ENCODE assay signal across 8 mouse cellular contexts in genomic region chr3:141931372-141932092, GRCm38 (mm10).
A peak's percentile ranks its signal among the peaks of the same experiment; 100 is the strongest.
DNase-seq lines count a peak whose midpoint lies in the region; ATAC-seq lines count a peak whose summit lies in the region.

No protein-coding gene starts in this region.

- H3K4me2 ChIP-seq in hindbrain, embryonic 13.5 days, result peak overlapping the region; percentile 52

- no peaks in the 10 kb centered on the region for H3K9me3 ChIP-seq in hindbrain, embryonic 13.5 days

- H3K27ac ChIP-seq in hindbrain, embryonic 13.5 days, result peak overlapping the region; percentile 68; the same call in 1 of the 2 replicates

- no peak for DNase-seq in frontal cortex, postnatal 25 days (ENCODE audit: low spot score in 2 of 2)
- peak; percentile 20 for DNase-seq in urinary bladder, postnatal 14 days (ENCODE audit: low spot score)
- no peak for DNase-seq in urinary bladder, adult 2 months (ENCODE audit: low spot score)
- DNase-seq in lung, postnatal 25 days (ENCODE audit: low spot score), result peak; percentile 4
- DNase-seq in right cerebral cortex, postnatal 14 days, result peak; percentile 26
- DNase-seq in adrenal gland, adult 8-10 months, result no peak

- ATAC-seq in frontal cortex, adult (ENCODE audit: low TSS enrichment), result peak; percentile 89
- peak; percentile 53; the same call in 1 of the 2 replicates for ATAC-seq in hindbrain, embryonic 13.5 days (ENCODE audit: low FRiP score)

- peak overlapping the region; percentile 63 for H3K9ac ChIP-seq in hindbrain, embryonic 13.5 days

- WGBS in hindbrain, embryonic 13.5 days, result 3% methylated on average over 10 of the region's 10 CpGs

- peaks cover 44% of the 10 kb centered on the region for H3K4me1 ChIP-seq in hindbrain, embryonic 13.5 days (replicated peaks)

- peak overlapping the region; percentile 26 for H3K4me3 ChIP-seq in hindbrain, embryonic 13.5 days

- no peaks in the 10 kb centered on the region for H3K27me3 ChIP-seq in hindbrain, embryonic 13.5 days

- no peaks in the 10 kb centered on the region for H3K36me3 ChIP-seq in hindbrain, embryonic 13.5 days

Comparison
In these comparisons a context has a peak if more than half of its experiments do, and no peak if none do; other contexts are left out.
1. DNase-seq: peak in urinary bladder, postnatal 14 days (single experiment), lung, postnatal 25 days (single experiment) and right cerebral cortex, postnatal 14 days (single experiment); none in frontal cortex, postnatal 25 days (0 of 2), urinary bladder, adult 2 months (single experiment) and adrenal gland, adult 8-10 months (single experiment).